Mouse (Mus musculus): ENCODE data around the gene Stx1a.
"Not testable (repeated sequence)": the region's sequence is repeated elsewhere in the genome, so short reads cannot be mapped to it uniquely, and the experiment has no call there.

Gene Stx1a

DNA sequence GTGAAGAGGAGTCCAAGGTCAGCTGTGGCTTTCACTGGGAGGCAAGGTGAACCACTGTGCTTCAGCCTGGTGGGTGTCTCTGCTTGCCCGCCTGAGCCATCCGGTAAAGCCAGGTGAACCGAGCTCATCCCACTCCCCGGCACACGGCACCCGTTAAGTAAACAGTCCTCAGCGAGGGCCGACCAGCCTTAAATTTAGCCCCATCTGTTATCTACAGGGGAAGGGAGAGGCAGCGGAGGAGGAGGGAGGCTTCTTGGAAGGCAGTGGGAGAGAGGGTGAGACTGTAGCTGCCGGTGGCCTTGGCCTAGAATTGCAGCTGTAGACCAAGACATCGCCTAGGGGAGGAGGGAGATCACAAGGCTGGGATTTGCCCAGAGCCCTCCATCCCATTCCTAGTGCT is 17.5 kb downstream of the Stx1a start:
- peak; percentile 62 for DNase-seq (ENCODE audit: low spot score)

DNA sequence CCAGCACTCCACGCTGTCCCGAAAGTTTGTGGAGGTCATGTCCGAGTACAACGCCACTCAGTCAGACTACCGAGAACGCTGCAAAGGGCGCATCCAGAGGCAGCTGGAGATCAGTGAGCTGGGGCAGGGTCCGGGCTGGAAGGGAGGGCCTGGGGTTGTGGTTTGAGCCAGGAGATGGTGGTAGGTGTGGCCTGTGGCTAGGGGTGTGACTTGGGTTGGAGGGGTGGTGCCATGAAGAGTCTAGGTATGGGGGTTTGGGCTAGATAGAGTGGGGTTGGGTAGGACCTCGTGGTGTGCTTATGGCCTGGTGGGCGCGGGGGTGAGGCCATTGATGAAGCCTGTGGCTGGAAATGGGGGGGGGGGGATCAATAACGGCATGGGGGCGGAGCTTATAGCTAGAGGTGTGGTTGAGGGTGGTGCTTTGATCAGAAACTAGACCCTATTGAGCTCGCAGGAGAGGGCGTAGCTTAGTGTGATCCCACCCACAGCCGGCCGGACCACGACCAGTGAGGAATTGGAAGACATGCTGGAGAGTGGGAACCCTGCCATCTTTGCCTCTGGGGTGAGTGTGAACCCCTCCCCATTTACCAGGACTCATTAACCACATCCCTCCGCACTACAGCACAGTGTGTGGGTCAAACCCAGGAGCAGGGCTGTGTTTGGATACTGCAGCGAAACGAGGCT is 19.0 kb downstream of the Stx1a start:
- DNase-seq (ENCODE audit: low spot score), result no peak

DNA sequence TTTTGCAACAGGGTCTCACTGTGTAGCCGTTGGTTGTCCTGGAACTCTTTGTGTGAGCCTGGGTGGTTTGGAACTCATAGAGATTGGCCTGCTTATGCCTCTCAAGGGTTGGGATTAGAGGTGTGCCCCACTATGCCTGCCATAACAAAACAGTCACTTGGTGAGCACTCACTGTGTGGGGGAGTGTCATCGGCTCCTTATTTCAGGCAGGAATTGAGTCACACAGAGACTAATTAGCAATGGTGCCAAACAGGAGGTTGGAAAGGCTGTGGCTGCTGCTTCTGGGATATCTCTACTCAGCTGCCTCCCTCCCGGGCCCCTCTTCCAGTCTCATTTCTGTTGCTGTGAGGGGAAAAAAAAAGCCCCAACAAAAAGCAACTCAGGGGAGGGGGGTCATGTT is 21.3 kb downstream of the Stx1a start:
- no peak for DNase-seq (ENCODE audit: low spot score)

DNA sequence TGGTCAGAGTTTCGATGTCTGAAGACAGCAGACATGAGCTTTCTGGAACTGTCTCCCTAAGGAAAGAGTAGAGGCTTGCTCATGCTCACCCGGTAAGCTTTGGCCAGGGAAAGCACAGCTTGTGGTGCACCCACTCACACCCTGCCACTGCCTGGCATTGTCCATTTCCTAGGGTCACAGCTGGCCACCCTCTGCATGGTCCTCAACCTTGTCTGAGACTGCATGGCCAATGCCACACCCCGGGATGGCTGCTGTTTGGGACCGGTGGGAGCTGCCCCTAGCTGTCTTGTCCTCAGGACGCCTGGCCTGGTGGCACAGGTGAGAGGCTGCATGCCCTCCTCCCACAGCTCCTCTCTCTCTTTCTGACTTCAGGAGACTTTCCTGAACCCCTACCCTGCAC is 25.3 kb downstream of the Stx1a start:
- DNase-seq (ENCODE audit: low spot score), result no peak

DNA sequence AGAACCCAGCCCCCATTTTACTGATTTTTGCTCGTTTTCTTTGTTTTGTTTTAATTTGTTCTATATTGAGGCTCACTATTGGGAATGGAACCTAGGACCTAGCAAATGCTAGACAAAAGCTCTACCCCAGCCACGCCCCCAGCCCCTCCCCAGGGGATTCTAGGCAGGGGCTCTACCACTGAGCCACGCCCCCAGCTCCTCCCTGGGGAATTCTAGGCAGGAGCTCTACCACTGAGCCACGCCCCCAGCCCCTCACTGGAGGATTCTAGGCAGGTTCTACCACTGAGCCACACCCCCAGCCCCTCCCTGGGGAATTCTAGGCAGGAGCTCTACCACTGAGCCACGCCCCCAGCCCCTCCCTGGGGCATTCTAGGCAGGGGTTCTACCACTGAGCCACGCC is 26.0 kb downstream of the Stx1a start:
- not testable (repeated sequence) for DNase-seq (ENCODE audit: low spot score)

DNA sequence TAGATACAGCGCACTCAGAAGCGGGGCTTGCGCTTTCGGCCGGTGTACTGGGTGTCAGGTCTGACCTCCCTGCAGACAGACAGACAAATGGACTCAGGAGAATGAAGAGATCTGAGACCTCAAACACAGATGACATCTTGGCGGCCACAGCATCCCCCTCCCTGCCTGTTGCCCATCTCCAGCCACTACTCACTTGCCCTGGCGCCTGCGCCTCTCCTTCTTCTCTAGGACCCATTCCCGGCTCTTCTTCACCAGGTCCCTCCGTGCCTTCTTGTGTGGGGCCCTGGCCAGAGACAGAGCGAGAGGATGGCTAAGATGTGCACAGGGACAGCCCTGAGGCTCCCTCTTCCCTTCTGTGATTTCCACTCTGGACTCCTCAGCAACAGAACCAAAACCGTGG is 30.1 kb downstream of the Stx1a start:
- DNase-seq (ENCODE audit: low spot score), result no peak

DNA sequence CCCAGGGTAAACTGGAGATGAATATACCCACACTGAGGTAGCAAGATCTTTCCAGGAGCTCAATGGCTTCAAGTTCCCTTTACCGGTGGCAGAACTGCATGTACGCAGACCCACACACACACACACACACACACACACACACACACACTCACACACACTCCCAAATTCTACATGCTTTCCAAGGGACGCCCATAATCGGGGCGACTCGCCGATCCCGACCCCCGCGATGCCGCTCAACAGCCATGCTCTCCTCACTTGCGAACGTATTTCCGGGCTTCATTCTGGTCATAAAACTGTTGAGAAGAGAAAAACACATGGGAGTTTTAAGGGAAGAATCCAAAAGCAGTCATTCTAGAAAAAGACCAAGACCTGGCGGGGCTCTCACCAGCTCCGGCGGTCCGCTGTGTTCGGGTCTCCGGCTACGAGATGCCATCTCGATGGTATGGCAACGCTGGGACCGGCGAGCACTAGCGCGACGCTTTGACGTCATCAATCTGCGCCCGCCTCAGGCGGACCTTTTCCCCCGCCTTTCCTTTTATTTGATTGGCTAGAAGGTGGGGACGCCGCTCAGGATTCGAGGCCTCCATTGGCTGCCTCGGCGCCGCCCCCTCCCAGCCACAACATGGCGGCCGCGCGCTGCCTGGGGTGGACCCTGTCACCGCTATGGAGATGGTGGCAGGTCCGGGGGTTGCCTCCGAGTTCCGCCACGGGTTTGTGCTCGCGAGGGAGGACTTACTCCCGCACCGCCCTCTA is 40.5 kb downstream of the Stx1a start, which contains the start of gene Dnajc30:
TSS of gene Dnajc30 (plus strand) at position 574 of the 753 bp plus-strand sequence.
- peak; percentile 95 for DNase-seq (ENCODE audit: low spot score)

DNA sequence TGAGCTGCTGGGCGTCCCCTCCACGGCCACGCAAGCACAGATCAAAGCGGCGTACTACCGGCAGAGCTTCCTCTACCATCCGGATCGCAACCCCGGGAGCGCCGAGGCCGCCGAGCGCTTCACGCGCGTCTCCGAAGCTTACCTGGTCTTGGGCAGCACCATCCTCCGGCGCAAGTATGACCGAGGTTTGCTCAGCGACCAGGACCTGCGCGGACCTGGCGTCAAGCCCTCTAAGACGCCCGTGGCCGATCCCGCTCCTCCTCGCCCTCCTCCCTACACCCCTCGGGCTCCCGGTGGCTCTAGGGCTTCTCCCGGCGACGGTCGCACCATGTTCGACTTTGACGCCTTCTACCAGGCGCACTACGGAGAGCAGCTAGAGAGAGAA is 41.1 kb downstream of the Stx1a start:
- no peak for DNase-seq (ENCODE audit: low spot score)

DNA sequence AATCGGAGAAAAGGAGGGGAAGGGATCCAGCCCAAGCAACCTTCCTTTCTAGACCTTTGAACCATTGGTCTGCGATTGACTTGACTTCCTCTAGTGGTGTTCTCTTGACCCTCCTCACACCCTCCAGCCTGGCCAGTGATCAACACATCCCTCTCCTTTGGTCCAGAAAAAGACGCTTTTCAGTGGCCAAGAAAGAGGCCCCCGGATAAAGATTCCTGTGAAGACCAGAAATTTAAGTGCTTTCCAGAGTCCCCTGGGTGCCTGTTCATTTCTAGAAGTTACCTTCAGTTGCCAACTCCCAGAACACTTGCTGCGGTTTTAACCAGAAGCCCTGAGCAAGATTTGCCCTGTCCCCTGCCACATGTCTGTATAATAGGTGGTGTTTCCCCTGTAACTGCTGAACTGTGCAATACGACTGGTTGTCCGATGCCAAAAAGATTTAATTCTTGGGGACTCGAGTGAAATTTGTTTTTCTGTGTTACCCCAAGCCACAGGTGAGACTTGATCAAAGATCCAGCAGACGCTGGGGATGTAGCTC is 41.7 kb downstream of the Stx1a start, which contains the start of gene Bud23:
TSS of gene Bud23 (minus strand) at position 51 of the 538 bp plus-strand sequence.
- not testable (repeated sequence) for DNase-seq (ENCODE audit: low spot score)

DNA sequence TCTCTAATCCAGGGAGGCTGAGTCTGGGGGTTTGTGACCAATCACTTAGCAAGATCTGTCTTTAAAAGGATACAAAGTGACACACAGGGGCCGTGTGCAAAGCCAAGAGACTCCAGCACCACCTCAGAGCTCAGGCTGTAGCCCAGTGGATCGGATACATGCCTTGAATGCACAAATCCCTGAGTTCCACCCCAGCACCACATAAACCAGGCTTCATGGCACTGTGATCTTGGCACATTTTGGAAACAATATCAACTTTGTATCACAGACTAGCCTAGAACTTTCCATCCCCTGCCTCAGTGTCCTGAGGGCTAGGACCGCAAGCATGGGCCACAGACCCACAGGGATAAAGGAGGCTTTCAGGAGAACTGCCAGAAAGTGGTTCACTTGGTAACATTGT is 42.7 kb downstream of the Stx1a start:
- no peak for DNase-seq (ENCODE audit: low spot score)

DNA sequence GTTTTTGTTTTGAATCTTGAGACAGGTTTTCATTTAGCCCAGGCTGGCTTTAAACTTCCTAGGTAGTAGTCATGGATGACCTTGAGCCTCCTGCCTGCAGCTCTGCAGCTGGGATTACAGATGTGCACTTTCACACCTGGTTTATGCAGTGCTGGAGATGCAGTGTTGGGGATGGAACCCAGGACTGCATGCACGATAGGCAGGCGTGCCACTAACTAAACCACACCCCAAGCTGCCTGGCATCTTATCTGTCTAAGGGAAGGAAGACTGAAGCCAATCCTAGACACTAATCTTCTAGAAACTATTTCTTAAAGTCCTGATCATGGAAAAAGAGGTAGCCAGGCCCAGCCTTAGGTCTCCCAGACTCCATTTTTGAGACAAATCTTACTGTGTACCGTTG is 47.2 kb downstream of the Stx1a start:
- no peak for DNase-seq (ENCODE audit: low spot score)

DNA sequence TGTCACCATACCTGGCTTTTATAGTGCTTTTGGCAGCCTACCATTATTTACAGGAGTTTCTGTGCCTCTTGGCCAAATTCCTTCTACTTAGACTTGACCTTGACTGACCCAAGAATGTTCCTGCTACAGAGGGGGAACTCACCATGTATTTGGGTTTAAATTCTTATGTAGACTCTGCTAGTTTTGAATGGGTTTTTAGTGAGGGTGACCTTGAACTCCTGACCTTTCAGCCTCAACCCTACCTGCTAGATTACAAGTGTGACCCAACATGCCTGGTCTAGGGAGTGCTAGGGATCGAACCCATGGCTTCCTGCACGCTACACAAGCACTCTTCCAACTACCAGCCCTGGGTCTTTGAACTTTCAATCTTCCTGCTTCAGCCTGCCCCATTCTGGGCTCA is 48.8 kb downstream of the Stx1a start:
- no peak for DNase-seq (ENCODE audit: low spot score)

DNA sequence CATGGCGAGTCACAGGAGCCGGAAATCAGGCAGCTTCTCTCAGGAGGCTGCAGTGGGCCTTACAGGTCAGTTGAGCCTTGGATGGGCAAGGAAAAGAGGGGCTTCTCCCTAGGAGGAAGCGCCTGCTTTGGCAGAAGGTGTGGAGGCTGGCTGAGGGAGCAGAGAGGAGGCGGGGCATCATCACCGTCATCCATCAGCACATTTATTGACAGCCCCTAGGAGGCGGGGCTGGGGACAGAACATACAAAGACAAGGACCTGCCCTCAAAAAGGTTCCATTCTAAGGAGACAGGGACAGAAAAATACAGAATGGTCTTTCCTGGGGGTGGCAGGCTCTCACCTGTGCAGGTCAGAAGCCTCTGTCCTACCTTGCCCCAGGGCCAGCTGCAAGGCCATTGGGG is 49.4 kb downstream of the Stx1a start:
- DNase-seq (ENCODE audit: low spot score), result no peak

DNA sequence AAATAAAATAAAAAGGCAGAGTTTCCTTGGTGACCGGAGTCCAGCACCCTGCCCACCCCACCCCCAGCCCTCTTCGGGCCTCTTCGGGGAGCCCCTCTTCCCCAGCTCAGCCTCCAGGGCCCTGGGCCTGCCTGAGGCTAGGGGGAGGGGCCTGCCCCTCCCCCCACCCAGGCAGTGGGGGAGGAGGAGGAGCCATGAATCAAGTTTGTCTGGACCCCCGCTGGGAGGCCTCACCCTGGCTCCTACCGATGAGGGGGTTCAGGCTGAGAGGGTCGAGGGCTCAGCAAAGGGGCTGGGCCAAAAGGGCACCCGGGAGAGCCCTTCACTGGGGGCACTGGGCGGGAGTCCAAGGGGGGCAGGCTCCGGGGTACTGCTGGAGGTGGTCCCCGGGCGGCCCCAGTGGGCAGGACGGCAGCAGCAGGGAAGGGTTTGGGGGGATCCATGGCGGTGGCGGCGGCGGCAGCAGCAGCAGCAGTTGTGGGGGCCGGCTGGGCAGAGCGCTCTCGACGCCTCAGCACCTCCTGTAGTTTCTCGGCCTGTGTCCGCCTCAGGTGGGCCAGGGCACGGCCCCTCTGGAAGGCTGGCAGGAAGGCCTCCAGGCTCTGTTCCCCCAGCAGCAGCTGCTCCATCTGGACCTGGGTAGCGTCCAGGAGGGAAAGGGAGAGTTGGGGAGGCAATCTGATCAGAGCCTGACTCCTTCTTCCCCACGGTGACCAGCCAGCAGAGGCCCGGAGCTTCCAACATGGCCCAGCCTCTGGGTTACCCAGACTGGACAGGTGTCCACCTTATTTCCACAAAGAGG is 50.3 kb downstream of the Stx1a start:
- DNase-seq (ENCODE audit: low spot score), result no peak

DNA sequence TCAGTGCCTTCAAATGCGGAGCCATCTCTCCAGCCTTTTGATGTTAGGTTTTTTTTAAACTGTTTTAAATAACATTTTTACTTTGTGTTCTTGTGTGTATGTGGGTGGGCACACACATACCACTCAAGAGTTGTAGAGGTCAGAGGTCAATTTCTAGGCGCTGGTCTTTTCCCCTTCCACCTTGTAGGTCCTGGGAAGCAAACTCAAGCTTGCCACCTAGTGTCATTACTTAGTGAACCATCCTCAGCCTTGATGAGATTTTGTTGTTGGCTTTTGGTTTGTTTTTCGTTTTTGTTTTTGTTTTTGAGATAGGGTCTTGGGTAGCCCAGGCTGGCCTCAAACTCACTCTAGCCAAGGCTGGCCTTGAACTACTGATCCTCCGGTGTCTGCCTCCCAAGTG is 52.4 kb downstream of the Stx1a start:
- no peak for DNase-seq (ENCODE audit: low spot score)

DNA sequence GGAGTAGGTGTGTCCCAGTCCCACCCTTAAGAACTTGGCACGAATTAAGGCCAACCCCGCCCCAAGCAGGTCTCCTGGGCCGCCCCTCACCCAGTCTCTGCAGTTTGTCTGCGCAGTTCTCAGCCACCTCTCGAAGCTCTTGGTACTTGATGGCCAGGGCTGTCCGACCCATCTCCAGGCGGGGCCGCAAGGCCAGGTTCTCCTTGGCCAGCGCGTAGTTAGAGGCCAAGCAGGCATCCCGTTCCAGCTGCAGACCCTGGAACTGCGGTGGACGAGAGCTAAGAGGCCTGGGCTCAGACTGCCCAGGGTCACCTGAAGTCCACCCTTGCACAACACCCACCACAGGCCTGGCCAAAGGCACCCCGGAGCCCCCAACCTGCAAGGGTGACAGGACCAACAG is 53.1 kb downstream of the Stx1a start:
- peak; percentile 32 for DNase-seq (ENCODE audit: low spot score)

DNA sequence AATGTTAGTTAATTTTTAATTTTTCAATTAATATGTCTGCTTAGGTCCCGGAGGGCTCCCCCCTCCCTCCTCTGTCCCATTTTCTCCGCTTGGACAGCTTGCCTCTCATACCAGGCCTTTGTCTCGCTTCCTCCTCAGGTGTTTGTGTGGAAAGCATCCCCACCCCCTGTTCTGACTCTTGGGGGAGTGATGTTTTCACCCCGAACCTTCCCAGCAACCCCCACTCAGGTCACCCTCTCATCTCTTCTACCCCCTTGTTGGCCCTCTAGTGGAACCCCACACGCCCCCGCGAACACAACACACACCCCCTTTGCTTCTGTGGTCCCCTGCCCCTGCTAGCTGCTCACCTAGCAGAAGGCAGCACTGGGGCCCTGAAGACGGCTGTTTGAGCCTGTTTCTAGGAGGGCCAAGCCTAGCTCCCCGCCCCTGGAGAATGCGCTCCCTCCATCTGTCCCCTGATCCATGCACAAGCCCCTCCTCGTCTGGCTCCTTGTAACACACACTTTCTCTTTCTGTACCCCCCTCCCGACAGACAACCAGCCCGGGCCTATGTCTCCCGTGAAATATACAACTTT is 53.7 kb downstream of the Stx1a start:
- peak; percentile 39 for DNase-seq (ENCODE audit: low spot score)

DNA sequence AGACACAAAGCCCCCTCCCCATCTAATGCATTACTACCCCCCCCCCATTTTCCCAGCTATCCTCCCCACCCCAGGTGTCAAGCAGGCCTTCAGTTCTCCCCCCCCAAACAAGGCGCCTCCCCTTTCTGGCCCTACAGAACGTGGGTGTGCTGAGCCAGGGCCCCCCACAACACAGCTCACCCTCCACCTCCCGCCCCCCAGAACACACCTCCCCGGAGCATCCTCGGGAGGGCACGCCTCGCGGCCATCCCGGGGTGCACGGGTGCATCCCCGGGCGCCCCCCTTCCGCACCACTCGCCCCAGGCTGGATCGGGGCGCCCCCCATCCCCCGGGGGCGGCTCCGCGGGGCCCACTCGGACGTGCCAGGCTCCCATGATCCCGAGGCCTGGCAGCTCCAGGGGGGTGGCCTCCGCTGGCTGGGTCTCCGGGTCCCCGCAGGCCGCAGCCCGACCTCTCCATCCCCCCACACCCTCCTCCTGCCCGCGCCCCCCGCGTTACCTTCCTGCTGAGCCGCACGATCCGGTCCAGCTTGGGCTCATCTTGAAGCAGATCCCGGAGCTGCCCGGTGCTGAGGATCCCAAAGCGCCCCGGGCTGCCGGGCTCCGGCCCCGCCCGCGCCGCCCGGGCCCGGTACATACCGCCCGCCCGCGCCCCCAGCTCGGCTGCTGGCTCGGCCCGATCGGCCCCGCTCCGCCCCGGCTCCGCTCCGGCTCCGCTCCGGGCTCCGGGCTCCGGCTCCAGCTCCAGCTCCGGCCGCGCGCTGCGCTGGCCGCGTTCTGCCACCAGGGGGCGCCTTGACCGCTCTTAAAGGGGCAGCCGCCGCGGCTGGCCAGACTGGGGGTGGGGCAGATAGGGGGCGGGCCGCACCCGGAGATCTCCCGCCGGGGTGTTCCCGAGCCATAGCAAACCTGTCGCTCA is 54.5 kb downstream of the Stx1a start, which contains the start of gene Vps37d:
TSS of gene Vps37d (minus strand) at position 703 of the 918 bp plus-strand sequence.
- DNase-seq (ENCODE audit: low spot score), result peak; percentile 95

DNA sequence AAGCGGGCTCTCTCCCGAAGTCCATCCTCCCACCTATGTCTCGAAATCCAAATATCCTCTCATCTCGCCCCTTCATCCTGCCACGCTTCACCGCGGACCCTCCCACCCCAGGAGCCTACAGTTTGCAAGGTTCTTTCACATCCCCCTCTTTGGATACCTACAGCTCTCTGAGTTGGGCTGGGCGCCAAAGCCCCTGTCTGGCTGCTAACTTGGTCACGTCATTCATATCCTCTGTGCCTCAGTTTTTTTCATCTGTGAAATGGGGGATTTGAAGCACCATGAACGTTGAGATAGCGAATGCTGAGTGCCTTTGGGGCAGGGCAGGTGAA is 55.2 kb downstream of the Stx1a start:
- no peak for DNase-seq (ENCODE audit: low spot score)

DNA sequence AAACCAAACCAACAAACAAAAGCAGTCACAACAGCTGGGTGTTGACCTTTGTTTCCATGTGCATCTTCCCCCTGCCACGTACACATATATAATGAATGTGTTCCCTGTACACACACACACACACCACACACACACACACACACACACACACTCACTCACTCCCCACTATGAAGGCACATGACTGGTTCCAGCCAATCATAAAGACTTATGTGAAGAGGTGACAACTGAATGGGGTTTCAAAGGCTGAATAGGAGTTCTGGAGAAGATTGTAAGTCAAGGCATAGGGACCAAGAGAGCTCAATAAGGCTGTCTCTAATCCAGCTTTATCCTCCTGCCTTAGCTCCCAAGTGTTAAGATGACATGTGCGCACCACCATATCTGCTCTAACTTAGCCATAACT is 56.3 kb downstream of the Stx1a start:
- DNase-seq (ENCODE audit: low spot score), result no peak

DNA sequence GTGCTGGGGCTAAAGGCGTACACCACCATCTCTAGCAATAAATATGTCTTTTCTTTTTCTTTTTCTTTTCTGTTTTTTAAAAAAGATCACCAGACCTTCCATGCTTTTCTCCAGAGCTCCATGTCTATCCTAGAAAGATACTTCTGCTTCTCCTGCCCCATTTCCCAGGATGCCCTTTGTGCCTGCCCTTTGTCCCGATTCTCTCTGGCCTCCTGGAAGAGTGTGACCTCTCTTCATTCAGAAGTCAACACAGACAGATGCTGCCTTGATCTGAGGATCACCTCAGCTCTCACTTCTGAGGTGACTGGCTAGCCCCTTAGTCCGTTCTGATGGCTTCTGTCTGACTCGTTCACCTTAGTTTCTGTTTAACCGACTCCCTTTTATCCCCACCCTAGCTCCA is 57.3 kb downstream of the Stx1a start:
- DNase-seq (ENCODE audit: low spot score), result no peak
